Mouse (Mus musculus): Measurements from ENCODE around the gene Ears2. TPM values are rescaled to one million over a fixed set of nuclear protein-coding genes. Genes with fewer than 3 reads are reported as not detected.
"Not testable (repeated sequence)": the region's sequence is repeated elsewhere in the genome, so short reads cannot be mapped to it uniquely, and the experiment has no call there.

The Ears2 gene
- 16.4 and 18.3 TPM in 2 replicates for polyA plus RNA-seq (2016; fragmentation: Nextera tagmentation; extraction: Ambion mirVana)

GRCm38 (mm10) chr7:122066945-122067516, at the start of gene Ears2, which contains the start of gene Ubfd1:
TSS of gene Ears2 (minus strand) at chr7:122067263.
TSS of gene Ubfd1 (plus strand) at chr7:122067175.
- Histone ChIP-seq H3K4me1 (replicated peaks) (peaks cover 35% of the 10 kb centered on the region), H3K4me3 (peak within 1 kb of the TSS; percentile 100), H3K27me3 (ENCODE audit: insufficient read depth, poor library complexity, severe bottlenecking) (no peaks in the 10 kb centered on the region), H3K9me3 (no peaks in the 10 kb centered on the region), H3K27ac (peak within 1 kb of the TSS; percentile 98), H3K36me3 (peaks cover 46% of the 10 kb centered on the region)
- peak; percentile 98 for DNase-seq (ENCODE audit: low spot score)
- under 1% methylated on average over 60 of the region's 60 CpGs for WGBS

- no peak overlapping the region for H3K27ac ChIP-seq
- no peak for DNase-seq (ENCODE audit: low spot score)
- no peaks in the 10 kb centered on the region for H3K9me3 ChIP-seq
- peaks cover 66% of the 10 kb centered on the region for H3K36me3 ChIP-seq
- no peaks in the 10 kb centered on the region for H3K27me3 ChIP-seq (ENCODE audit: insufficient read depth, poor library complexity, severe bottlenecking)
- no peaks in the 10 kb centered on the region for H3K4me1 ChIP-seq (replicated peaks)
- no peak overlapping the region for H3K4me3 ChIP-seq
- 91% methylated on average over 6 of the region's 6 CpGs for WGBS
Measured at GRCm38 (mm10) chr7:122108206-122108605, 41.1 kb upstream of the Ears2 start.

DNA sequence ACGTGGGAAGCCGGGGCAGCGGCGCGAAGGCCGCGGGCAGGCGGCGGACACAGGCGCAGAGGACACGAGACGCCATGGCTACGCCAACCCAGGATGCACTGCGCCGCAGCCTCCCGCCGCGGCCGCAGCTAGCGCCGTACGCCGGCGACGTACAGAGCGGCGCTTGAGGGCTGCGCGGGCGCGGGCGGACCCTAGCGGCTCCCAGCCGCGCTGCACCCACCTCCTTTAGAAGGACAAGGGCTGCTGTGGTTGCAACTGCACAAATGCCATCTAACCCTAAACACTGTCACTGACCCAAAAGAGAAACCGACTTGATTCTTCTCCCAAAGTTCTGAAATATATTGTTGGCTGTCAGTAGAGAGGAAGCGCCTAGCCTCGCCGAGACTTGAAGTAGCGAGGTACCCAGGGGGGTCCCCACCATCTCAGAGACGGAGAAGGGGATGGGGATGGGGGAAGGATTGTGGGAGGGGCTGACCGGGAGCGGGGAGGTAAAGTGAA, 34.7 kb upstream of the Ears2 start, which contains the start of gene Ndufab1:
Ndufab1 (minus strand) TSS at position 140 of the 498 bp plus-strand sequence.
- under 1% methylated on average over 43 of the region's 43 CpGs for WGBS
- H3K4me1 ChIP-seq (replicated peaks), result peaks cover 13% of the 10 kb centered on the region
- H3K9me3 ChIP-seq, result no peaks in the 10 kb centered on the region
- H3K27ac ChIP-seq, result peak within 1 kb of the TSS; percentile 95
- peaks cover 30% of the 10 kb centered on the region for H3K36me3 ChIP-seq
- peak within 1 kb of the TSS; percentile 79 for H3K4me3 ChIP-seq
- H3K27me3 ChIP-seq (ENCODE audit: insufficient read depth, poor library complexity, severe bottlenecking), result no peaks in the 10 kb centered on the region
- peak; percentile 88 for DNase-seq (ENCODE audit: low spot score)

DNA sequence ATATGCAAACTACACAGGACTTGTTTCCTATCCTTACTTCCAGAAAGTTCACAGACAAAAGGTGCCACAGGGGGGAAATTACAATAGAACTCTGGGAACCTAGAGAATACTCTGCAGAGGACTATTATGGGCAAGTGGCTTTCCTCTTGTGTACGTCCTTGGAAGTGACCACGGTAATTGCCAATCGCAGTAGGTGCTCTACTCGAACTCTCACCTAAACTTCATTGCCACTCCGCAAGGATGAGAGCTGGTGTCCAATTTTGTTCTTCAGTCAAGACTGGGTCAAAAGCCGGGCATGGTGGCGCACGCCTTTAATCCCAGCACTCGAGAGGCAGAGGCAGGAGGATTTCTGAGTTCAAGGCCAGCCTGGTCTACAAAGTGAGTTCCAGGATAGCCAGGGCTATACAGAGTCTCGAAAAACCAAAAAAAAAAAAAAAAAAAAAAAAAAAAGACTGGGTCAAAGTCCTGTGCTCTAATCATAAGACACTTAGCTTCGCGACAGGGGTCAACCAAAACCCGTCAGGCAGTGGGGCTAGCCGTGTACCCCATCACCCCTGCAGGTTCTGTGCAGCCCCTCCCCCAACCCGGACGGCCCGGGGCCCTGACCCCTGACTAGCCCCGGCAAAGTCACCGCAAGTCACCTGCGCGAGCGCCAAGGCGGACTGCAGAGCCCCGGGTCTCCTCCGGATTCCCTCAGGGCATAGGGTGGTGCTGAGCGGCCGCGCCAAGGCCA, 34.1 kb upstream of the Ears2 start:
- 8% methylated on average over 28 of the region's 28 CpGs for WGBS
- Histone ChIP-seq H3K4me3 (peak overlapping the region; percentile 79), H3K27ac (peak overlapping the region; percentile 95), H3K4me1 (replicated peaks) (peaks cover 13% of the 10 kb centered on the region), H3K36me3 (peaks cover 32% of the 10 kb centered on the region)
- not testable (repeated sequence) for H3K9me3 ChIP-seq; H3K27me3 ChIP-seq (ENCODE audit: insufficient read depth, poor library complexity, severe bottlenecking)
- peak; percentile 75 for DNase-seq (ENCODE audit: low spot score)

- Histone ChIP-seq H3K27me3 (ENCODE audit: insufficient read depth, poor library complexity, severe bottlenecking) (no peaks in the 10 kb centered on the region), H3K4me3 (no peak overlapping the region), H3K27ac (no peak overlapping the region), H3K9me3 (no peaks in the 10 kb centered on the region), H3K4me1 (replicated peaks) (peaks cover 13% of the 10 kb centered on the region), H3K36me3 (peaks cover 51% of the 10 kb centered on the region)
- DNase-seq (ENCODE audit: low spot score), result peak; percentile 40
- WGBS, result 76% methylated on average over 4 of the region's 4 CpGs
Measured at GRCm38 (mm10) chr7:122099222-122099621, 32.2 kb upstream of the Ears2 start.

GRCm38 (mm10) chr7:122098009-122098408, 30.9 kb upstream of the Ears2 start:
- Histone ChIP-seq H3K27me3 (ENCODE audit: insufficient read depth, poor library complexity, severe bottlenecking) (no peaks in the 10 kb centered on the region), H3K36me3 (peaks cover 64% of the 10 kb centered on the region), H3K9me3 (no peaks in the 10 kb centered on the region), H3K27ac (no peak overlapping the region), H3K4me3 (no peak overlapping the region), H3K4me1 (replicated peaks) (peaks cover 13% of the 10 kb centered on the region)
- no peak for DNase-seq (ENCODE audit: low spot score)
- WGBS, result 90% methylated on average over 3 of the region's 3 CpGs

DNA sequence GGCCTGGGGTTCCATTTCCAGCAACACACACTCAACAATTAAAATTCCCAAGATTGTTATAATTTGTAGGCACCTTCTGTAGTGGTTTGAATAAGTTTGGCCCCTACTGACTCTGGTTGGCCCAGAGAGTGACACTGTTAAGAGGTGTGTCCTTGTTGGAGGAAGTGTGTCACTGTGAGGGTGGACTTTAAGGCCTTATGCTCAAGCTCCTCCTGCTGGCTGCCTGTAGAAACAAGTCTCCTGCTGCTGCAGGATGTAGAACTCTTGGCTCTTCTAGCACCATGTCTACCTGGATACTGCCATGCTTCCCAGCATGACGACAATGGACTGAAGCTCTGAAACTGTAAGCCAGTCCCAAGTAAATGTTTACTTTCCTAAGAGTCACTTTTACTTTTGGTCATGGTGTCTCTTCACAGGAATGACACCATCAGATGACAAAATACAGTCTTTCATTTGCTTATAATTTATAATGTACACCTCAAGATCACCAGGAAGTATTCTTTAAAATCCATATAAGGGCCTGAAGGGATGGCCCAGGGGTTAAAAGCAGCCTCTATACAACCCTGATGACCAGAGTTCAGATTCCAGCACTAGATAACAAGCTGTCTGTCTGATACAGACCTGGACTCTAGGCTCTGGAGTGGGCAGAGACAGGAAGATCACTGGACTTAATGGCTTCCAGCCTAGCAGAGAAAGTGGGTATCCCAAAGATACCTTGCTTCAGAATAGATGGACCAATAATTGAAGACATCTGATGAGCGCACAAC, 27.7 kb upstream of the Ears2 start:
- Histone ChIP-seq H3K27ac (no peak overlapping the region), H3K9me3 (no peaks in the 10 kb centered on the region), H3K27me3 (ENCODE audit: insufficient read depth, poor library complexity, severe bottlenecking) (no peaks in the 10 kb centered on the region), H3K4me3 (no peak overlapping the region), H3K4me1 (replicated peaks) (no peaks in the 10 kb centered on the region), H3K36me3 (peaks cover 96% of the 10 kb centered on the region)
- WGBS, result 97% methylated on average over 2 of the region's 2 CpGs
- no peak for DNase-seq (ENCODE audit: low spot score)

- Histone ChIP-seq H3K9me3 (no peaks in the 10 kb centered on the region), H3K27me3 (ENCODE audit: insufficient read depth, poor library complexity, severe bottlenecking) (no peaks in the 10 kb centered on the region), H3K36me3 (peaks cover 96% of the 10 kb centered on the region), H3K4me1 (replicated peaks) (no peaks in the 10 kb centered on the region), H3K27ac (no peak overlapping the region), H3K4me3 (no peak overlapping the region)
- whole genome bisulfite sequencing, result 91% methylated on average over 11 of the region's 11 CpGs
- no peak for DNase-seq (ENCODE audit: low spot score)
Measured at GRCm38 (mm10) chr7:122087195-122087982, 20.3 kb upstream of the Ears2 start.

DNA sequence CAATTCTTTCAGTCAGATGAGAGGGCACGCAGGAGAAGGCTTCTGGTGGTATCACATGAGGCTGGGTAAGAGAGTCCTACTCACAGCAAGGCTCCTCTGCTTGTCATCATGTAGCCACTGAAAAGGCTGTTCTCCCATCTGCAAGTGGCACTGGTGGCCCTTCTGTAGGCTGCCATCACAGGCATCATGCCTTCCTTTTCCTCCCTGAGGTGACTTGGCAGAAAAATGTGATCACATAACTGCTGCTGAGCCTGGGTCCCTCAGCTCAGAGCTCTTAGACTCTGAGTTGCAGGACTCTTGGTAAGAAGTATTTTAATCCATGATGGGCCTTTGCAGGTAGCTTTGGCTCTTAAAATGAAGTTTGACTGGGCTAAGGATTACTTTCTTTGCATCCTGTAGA, 14.0 kb upstream of the Ears2 start:
- H3K4me3 ChIP-seq, result no peak overlapping the region
- DNase-seq (ENCODE audit: low spot score), result no peak
- 88% methylated on average over 1 of the region's 1 CpGs for WGBS
- H3K27ac ChIP-seq, result no peak overlapping the region
- peaks cover 95% of the 10 kb centered on the region for H3K36me3 ChIP-seq
- H3K27me3 ChIP-seq (ENCODE audit: insufficient read depth, poor library complexity, severe bottlenecking), result no peaks in the 10 kb centered on the region
- H3K4me1 ChIP-seq (replicated peaks), result no peaks in the 10 kb centered on the region
- H3K9me3 ChIP-seq, result no peaks in the 10 kb centered on the region

DNA sequence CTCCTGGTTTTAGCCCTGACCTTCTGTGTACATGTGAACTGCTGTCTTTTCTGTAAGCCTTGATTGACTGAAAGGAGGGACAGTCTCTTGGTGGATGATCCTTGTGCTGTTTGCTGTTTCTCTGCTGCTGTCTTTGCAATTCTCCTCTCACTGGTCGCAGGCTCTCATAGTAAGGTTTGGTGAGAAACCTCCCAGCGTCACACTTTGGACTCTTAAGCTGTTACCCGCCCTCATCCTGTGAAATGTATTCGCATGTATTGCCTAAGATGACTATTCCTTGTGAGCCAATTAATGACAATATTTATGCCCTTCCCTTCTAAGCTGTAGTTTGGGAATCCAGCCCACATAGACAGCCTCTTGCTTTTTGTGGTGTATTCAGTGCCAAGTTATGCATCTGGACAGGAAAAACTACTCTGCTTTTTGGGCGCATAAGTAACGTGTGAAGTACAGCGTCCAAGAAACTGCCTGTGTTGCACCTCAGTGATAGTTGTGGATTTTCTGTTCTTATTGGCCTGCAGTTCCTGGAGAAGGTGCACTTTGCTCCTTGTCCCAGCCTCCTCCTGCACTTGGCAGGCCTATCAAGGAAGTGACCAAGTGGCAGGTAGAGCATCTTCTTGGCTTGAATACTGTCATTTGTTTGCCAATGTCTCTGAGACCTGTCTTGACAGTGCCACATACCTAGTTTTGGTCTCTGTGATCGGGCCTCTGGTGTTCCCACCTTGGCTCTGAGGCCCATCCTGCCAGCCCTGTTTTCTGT, 12.9 kb upstream of the Ears2 start:
- no peak for DNase-seq (ENCODE audit: low spot score)
- Histone ChIP-seq H3K9me3 (no peaks in the 10 kb centered on the region), H3K4me3 (no peak overlapping the region), H3K27me3 (ENCODE audit: insufficient read depth, poor library complexity, severe bottlenecking) (no peaks in the 10 kb centered on the region), H3K27ac (no peak overlapping the region), H3K36me3 (peaks cover 95% of the 10 kb centered on the region), H3K4me1 (replicated peaks) (no peaks in the 10 kb centered on the region)
- 96% methylated on average over 8 of the region's 8 CpGs for WGBS

DNA sequence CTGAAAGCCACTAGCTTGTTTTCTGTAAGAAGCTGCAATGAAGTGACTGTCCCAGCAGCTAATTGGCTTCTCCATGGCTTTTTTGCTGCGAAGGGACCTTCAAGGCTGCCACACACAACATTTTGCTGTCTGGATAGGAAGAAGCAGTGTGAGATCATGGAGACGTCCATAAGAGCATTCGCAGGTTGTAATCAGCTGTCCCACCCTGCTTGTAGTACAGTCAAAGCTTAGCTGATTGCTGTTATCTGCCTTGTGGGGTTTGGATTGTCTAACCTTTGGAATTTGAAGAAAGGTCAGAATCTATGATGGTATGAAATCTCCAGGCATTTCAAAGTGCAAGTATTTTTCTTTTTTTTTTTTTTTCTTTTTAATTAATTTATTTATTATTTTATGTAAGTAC, 7.3 kb upstream of the Ears2 start:
- Histone ChIP-seq H3K27ac (no peak overlapping the region), H3K36me3 (peaks cover 100% of the 10 kb centered on the region), H3K4me3 (no peak overlapping the region), H3K27me3 (ENCODE audit: insufficient read depth, poor library complexity, severe bottlenecking) (no peaks in the 10 kb centered on the region), H3K4me1 (replicated peaks) (0 out of 2 replicates have a peak, but pooled peaks cover 3% of the 10 kb centered on the region), H3K9me3 (no peaks in the 10 kb centered on the region)
- no peak for DNase-seq (ENCODE audit: low spot score)
- 90% methylated on average over 3 of the region's 3 CpGs for WGBS
